Mouse (Mus musculus): ENCODE results near the gene Kbtbd2. TPM values are rescaled to one million over a fixed set of nuclear protein-coding genes. Genes with fewer than 3 reads are reported as not detected.

Gene Kbtbd2
- polyA plus RNA-seq, 1 experiment from 2014 or later = 19.3 TPM

DNA sequence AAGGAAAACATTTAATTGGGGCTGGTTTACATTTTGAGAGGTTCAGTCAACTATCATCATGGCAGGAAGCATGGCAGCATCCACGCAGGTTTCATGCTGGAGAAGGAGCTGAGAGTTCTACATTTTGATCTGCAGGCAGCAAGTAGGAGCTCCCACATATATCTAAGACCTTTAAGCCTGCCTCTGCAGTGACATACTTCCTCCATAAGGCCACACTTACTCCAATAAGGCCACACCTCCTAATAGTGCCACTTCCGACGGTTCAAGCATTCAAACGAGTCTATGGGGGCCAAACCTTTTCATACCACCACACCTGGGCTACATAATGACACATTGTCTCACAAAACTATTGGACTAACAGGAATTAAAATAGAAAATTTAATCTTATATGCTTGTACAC, 31.9 kb downstream of the Kbtbd2 start:
- Histone ChIP-seq H3K27me3 (replicated peaks; ENCODE audit: control insufficient read depth, insufficient read depth, low read length) (no peaks in the 10 kb centered on the region), H3K27ac (ENCODE audit: low read length) (no peak overlapping the region), H3K9ac (ENCODE audit: low read depth, low read length) (no peak overlapping the region), H3K9me3 (ENCODE audit: control insufficient read depth, low read length) (no peaks in the 10 kb centered on the region), H3K36me3 (ENCODE audit: control insufficient read depth, insufficient read depth, low read length) (no peaks in the 10 kb centered on the region), H3K4me1 (ENCODE audit: control insufficient read depth, insufficient read depth, low read length) (no peaks in the 10 kb centered on the region), H3K4me3 (ENCODE audit: low read length) (no peak overlapping the region), H3K4me2 (ENCODE audit: low read depth, low read length) (no peak overlapping the region)
- ATAC-seq = peak; percentile 45; the same call in 1 of the 2 replicates
- WGBS = 82% methylated on average over 4 of the region's 4 CpGs

DNA sequence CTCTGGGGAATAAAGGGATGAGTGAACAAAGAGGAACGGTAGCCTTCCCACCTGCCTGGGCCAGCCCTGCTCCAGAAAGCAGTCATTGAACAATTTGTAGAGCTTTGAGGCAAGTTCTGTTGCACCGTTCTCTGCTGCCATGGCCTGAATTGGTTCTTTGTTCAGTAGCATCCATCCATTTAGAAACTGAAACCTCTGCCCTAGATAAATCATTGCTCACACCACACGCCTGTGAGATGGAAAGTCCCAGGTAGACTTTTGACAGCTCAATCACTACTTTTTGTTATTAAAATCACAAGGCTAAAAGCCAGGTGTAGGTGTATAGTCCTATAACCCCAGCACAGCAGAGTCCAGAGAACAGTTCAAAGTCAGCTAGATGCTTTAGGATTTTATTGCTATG, 32.3 kb downstream of the Kbtbd2 start:
- 73% methylated on average over 3 of the region's 3 CpGs for WGBS
- Histone ChIP-seq H3K4me3 (ENCODE audit: low read length) (no peak overlapping the region), H3K9ac (ENCODE audit: low read depth, low read length) (no peak overlapping the region), H3K36me3 (ENCODE audit: control insufficient read depth, insufficient read depth, low read length) (no peaks in the 10 kb centered on the region), H3K4me2 (ENCODE audit: low read depth, low read length) (no peak overlapping the region), H3K4me1 (ENCODE audit: control insufficient read depth, insufficient read depth, low read length) (no peaks in the 10 kb centered on the region), H3K9me3 (ENCODE audit: control insufficient read depth, low read length) (no peaks in the 10 kb centered on the region), H3K27ac (ENCODE audit: low read length) (no peak overlapping the region), H3K27me3 (replicated peaks; ENCODE audit: control insufficient read depth, insufficient read depth, low read length) (no peaks in the 10 kb centered on the region)
- ATAC-seq = no peak; the same call in 1 of the 2 replicates

DNA sequence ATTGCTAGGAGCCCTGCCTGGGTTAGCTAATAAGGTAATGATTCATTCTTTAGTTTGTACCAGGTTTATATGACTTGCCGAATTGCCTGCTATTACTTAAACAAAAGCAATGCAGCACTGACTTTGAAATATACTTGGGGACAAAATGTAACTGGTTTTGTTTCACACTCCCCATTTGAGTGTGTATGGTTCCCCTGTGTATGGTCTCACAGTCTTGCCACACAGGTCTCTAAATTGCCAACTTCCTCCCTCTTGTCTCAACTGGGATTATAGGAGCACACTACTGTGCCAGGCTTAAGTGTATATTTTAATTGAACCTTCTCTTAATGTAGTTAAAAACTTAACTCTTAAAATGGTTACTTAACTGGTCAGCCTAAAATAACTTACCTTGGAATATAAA, 38.3 kb downstream of the Kbtbd2 start:
- peaks cover 9% of the 10 kb centered on the region for H3K36me3 ChIP-seq (ENCODE audit: control insufficient read depth, insufficient read depth, low read length)
- no peak overlapping the region for H3K9ac ChIP-seq (ENCODE audit: low read depth, low read length)
- no peaks in the 10 kb centered on the region for H3K27me3 ChIP-seq (replicated peaks; ENCODE audit: control insufficient read depth, insufficient read depth, low read length)
- 85% methylated on average over 1 of the region's 1 CpGs for WGBS
- H3K4me2 ChIP-seq (ENCODE audit: low read depth, low read length) = no peak overlapping the region
- ATAC-seq = no peak
- H3K4me1 ChIP-seq (ENCODE audit: control insufficient read depth, insufficient read depth, low read length) = no peaks in the 10 kb centered on the region
- H3K9me3 ChIP-seq (ENCODE audit: control insufficient read depth, low read length) = no peaks in the 10 kb centered on the region
- H3K4me3 ChIP-seq (ENCODE audit: low read length) = no peak overlapping the region
- no peak overlapping the region for H3K27ac ChIP-seq (ENCODE audit: low read length)

DNA sequence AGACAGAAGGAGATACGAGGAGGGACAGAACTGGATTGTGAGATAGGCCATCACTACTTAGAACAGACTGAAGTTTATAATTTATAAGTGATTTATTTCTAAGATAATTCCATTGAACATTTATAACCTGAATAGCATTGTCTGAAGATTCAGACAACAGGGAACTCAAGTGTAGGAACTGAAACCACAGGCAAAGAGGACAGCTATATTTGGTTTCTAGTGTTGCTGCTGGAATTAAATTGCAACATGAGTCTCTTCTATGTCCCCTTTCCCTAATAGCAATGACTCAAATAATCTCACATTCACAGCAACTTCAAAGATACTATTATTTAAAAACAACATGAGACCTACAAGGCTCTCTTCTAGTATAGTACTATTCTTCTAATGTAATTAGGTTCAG, 41.5 kb downstream of the Kbtbd2 start:
- no peak overlapping the region for H3K27ac ChIP-seq (ENCODE audit: low read length)
- no peaks in the 10 kb centered on the region for H3K27me3 ChIP-seq (replicated peaks; ENCODE audit: control insufficient read depth, insufficient read depth, low read length)
- H3K9ac ChIP-seq (ENCODE audit: low read depth, low read length) = no peak overlapping the region
- H3K4me1 ChIP-seq (ENCODE audit: control insufficient read depth, insufficient read depth, low read length) = no peaks in the 10 kb centered on the region
- H3K36me3 ChIP-seq (ENCODE audit: control insufficient read depth, insufficient read depth, low read length) = peaks cover 9% of the 10 kb centered on the region
- no peaks in the 10 kb centered on the region for H3K9me3 ChIP-seq (ENCODE audit: control insufficient read depth, low read length)
- 64% methylated on average over 1 of the region's 1 CpGs for WGBS
- no peak for ATAC-seq
- no peak overlapping the region for H3K4me3 ChIP-seq (ENCODE audit: low read length)
- H3K4me2 ChIP-seq (ENCODE audit: low read depth, low read length) = no peak overlapping the region

DNA sequence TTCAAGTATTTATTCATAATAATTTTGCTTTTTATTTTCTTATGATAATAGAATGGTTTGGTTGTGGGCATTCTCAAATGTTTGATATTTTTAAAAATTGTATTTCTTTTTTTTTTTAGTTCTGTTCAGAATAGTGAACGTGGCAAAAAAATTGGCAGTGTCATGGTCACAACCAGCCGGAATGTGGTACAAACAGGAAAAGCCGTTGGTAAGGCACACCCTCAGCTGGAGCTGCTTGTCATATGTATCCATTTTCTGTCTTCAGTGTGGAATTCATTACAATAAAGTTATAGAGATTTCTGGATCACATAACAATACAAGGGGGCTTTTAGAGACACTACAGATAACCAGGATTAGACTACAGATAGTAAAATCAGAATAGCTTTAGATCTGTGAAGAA, 43.9 kb downstream of the Kbtbd2 start:
- no peaks in the 10 kb centered on the region for H3K9me3 ChIP-seq (ENCODE audit: control insufficient read depth, low read length)
- 90% methylated on average over 3 of the region's 3 CpGs for WGBS
- ATAC-seq = no peak
- no peak overlapping the region for H3K4me3 ChIP-seq (ENCODE audit: low read length)
- no peaks in the 10 kb centered on the region for H3K27me3 ChIP-seq (replicated peaks; ENCODE audit: control insufficient read depth, insufficient read depth, low read length)
- H3K36me3 ChIP-seq (ENCODE audit: control insufficient read depth, insufficient read depth, low read length) = peaks cover 9% of the 10 kb centered on the region
- no peak overlapping the region for H3K27ac ChIP-seq (ENCODE audit: low read length)
- no peak overlapping the region for H3K9ac ChIP-seq (ENCODE audit: low read depth, low read length)
- H3K4me1 ChIP-seq (ENCODE audit: control insufficient read depth, insufficient read depth, low read length) = no peaks in the 10 kb centered on the region
- H3K4me2 ChIP-seq (ENCODE audit: low read depth, low read length) = no peak overlapping the region

DNA sequence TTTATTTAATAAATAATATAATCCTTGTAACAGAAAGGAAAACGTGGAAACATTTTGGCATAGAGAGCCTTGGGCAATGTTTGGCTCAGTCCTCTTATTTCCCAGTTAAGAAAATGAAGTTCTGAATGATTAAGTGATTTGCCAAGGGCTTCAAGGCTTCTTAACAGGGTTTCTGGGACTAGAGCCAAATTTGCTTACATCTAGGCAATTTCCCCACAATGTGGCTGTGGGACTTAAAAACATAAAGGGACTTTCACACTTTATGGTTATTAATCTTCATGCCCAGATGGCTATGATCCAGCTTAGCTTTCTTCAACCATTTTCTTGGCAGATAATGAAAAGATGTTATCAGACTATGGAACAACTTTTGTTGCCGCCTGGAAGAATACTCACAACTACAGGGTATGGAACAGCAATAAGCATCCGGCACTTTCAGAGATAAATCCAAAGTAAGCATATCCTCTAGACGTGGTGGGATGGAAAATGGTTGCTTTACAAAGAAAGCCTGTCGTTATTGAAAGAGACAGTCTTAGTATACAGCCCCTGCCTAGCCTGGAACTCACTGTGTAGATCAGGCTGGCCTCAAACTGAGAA, 51.6 kb downstream of the Kbtbd2 start:
- Histone ChIP-seq H3K27ac (ENCODE audit: low read length) (no peak overlapping the region), H3K27me3 (replicated peaks; ENCODE audit: control insufficient read depth, insufficient read depth, low read length) (no peaks in the 10 kb centered on the region), H3K9me3 (ENCODE audit: control insufficient read depth, low read length) (no peaks in the 10 kb centered on the region), H3K4me2 (ENCODE audit: low read depth, low read length) (no peak overlapping the region), H3K9ac (ENCODE audit: low read depth, low read length) (no peak overlapping the region), H3K4me1 (ENCODE audit: control insufficient read depth, insufficient read depth, low read length) (no peaks in the 10 kb centered on the region), H3K4me3 (ENCODE audit: low read length) (no peak overlapping the region), H3K36me3 (ENCODE audit: control insufficient read depth, insufficient read depth, low read length) (0 out of 2 replicates have a peak, but pooled peaks cover 4% of the 10 kb centered on the region)
- no peak for ATAC-seq
- 74% methylated on average over 5 of the region's 5 CpGs for WGBS

DNA sequence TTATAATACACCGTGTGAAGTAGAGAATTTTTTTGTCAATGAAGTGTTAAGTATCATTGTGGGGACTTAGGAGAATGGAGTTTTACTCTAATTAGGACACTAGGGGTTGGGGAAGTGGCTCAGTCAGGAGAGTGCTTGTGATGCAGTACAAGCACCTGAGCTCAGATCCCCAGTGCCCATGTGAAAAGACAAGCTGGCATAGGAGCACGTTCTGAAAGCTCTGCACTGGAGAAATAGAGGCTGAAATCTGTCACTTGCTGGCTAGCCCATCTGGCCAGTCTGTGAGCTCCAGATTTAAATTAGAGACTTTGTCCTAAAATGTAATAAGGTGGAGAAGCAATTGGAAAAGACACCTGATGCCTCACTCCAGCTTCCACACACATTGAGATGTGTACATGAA, 65.1 kb downstream of the Kbtbd2 start:
- Histone ChIP-seq H3K4me3 (ENCODE audit: low read length) (no peak overlapping the region), H3K36me3 (ENCODE audit: control insufficient read depth, insufficient read depth, low read length) (peaks cover 8% of the 10 kb centered on the region; the same call in 1 of the 2 replicates), H3K27me3 (replicated peaks; ENCODE audit: control insufficient read depth, insufficient read depth, low read length) (no peaks in the 10 kb centered on the region), H3K9ac (ENCODE audit: low read depth, low read length) (no peak overlapping the region), H3K27ac (ENCODE audit: low read length) (no peak overlapping the region), H3K4me2 (ENCODE audit: low read depth, low read length) (no peak overlapping the region), H3K4me1 (ENCODE audit: control insufficient read depth, insufficient read depth, low read length) (no peaks in the 10 kb centered on the region), H3K9me3 (ENCODE audit: control insufficient read depth, low read length) (no peaks in the 10 kb centered on the region)
- WGBS = 79% methylated on average over 2 of the region's 2 CpGs
- ATAC-seq = no peak

Other genes starting within 250 kb of the Kbtbd2 start
- 1.5 TPM in 2 replicates for gene Pde1c, start 228.7 kb downstream of the Kbtbd2 start, polyA plus RNA-seq (2015; fragmentation: Nextera tagmentation; extraction: Ambion mirVana)
- 79.3 and 98.6 TPM in 2 replicates for gene Lsm5, start 93.1 kb downstream of the Kbtbd2 start, polyA plus RNA-seq (2015; fragmentation: Nextera tagmentation; extraction: Ambion mirVana)
- gene Avl9, start 82.9 kb downstream of the Kbtbd2 start, polyA plus RNA-seq (2015; fragmentation: Nextera tagmentation; extraction: Ambion mirVana) = 10.0 and 11.8 TPM in 2 replicates
- 88.1 and 89.0 TPM in 2 replicates for gene Fkbp9, start 34.2 kb upstream of the Kbtbd2 start, polyA plus RNA-seq (2015; fragmentation: Nextera tagmentation; extraction: Ambion mirVana)
- 63.2 and 68.4 TPM in 2 replicates for gene Nt5c3, start 126.1 kb upstream of the Kbtbd2 start, polyA plus RNA-seq (2015; fragmentation: Nextera tagmentation; extraction: Ambion mirVana)
- gene Vmn1r4, start 126.2 kb upstream of the Kbtbd2 start, polyA plus RNA-seq (2015; fragmentation: Nextera tagmentation; extraction: Ambion mirVana) = 0.29 and 0.36 TPM in 2 replicates
- gene Vmn1r5, start 172.5 kb upstream of the Kbtbd2 start, polyA plus RNA-seq (2015; fragmentation: Nextera tagmentation; extraction: Ambion mirVana) = not detected in 2 replicates
- not detected in 2 replicates for gene Vmn1r6, start 199.4 kb upstream of the Kbtbd2 start, polyA plus RNA-seq (2015; fragmentation: Nextera tagmentation; extraction: Ambion mirVana)
- gene Vmn1r7, start 227.5 kb upstream of the Kbtbd2 start, polyA plus RNA-seq (2015; fragmentation: Nextera tagmentation; extraction: Ambion mirVana) = not detected in 2 replicates
- gene Vmn1r8, start 234.5 kb upstream of the Kbtbd2 start, polyA plus RNA-seq (2015; fragmentation: Nextera tagmentation; extraction: Ambion mirVana) = not detected in 2 replicates